Mouse (Mus musculus) MN1 (cell line): ENCODE results near the gene Gm21974.
A peak's percentile ranks its signal among the peaks of the same experiment; 100 is the strongest.
"Not testable (repeated sequence)": the region's sequence is repeated elsewhere in the genome, so short reads cannot be mapped to it uniquely, and the experiment has no call there.

Experiments
- DNase-seq: peaks from one replicate; pipeline ENCODE4 v3.0.0-alpha.2; 2016; ENCODE audit warnings: low spot score

The Gm21974 gene

GRCm38 (mm10) chr7:127915293-127915692, 20.0 kb upstream of the Gm21974 start:
- DNase-seq = peak; percentile 79

DNA sequence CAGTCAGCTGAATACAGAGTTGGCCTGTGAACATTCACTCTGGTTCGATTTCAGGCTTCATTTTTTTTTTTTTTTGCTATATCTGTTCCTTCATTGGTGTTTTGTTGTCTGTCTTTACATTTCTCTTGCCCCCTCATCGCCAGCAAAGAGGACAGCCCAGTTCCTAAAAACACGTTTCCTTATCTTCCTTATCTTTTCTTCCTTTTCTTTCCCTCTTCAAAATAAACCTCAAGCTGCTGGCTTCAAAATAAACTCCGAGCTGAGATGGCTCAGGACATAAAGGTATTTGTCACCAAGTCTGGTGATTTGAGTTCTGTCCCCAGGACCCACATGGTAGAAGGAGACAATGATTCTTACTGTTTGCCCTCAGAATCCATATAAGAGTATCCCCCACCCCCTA, 17.7 kb upstream of the Gm21974 start:
- DNase-seq = no peak

DNA sequence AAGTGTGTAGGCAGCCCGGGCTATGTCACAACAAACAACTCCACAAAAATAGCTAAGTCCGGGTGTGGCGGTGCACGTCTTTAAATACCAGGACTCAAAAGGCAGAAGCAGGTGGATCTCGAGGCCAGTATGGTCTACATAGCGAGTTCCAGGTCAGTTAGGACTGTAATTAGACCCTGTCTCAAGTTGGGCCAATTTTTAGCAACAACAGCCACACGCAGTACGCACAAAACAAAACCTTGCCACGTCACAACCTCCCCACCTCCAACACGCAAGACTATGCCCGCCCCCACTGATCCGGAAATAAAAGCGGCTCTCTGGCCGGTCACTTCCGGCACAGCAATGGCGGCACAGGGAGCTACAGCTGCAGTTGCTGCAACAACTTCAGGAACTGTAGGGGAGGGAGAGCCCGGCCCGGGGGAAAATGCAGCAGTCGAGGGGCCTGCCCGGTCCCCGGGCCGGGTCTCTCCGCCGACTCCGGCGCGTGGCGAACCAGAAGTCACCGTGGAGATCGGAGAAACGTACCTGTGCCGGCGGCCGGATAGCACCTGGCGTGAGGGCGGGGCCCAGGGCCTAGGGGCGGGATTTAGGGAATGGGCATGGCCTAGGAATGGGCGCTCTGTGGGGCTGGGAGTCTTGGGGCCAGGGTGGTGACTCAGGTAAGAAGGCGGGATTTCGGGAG, 17.1 kb upstream of the Gm21974 start, which contains the start of gene Kat8:
Gene Kat8 (plus strand): TSS at position 327 of the 682 bp plus-strand sequence.
- peak; percentile 91 for DNase-seq

DNA sequence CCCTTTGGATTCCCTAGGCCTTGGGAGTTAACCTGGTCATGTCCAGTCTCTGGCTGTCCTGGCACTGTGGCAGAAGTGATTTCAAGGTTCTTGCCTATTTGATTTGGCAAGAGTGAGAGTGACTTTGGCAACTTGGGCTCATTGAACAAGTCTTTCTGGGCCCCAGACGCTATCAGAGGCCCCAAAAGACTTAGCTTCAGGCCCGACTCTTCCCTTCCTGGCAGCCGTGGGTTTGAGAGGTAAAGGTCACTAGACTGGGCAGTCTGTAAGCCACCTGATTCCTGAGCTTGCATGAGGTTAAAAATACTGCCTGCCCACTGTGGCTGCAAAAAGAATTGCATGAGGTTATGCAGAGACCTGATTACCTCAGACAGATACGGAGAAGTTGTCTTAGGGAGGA, 13.4 kb upstream of the Gm21974 start:
- DNase-seq = no peak

GRCm38 (mm10) chr7:127907939-127908338, 12.7 kb upstream of the Gm21974 start:
- DNase-seq = no peak

- peak; percentile 89 for DNase-seq
These were observed 8.9 kb upstream of the Gm21974 start, which contains the start of gene Bckdk for GRCm38 (mm10) chr7:127903971-127904796. Bckdk (plus strand) TSS chr7:127904082.

- no peak for DNase-seq
These were observed 6.5 kb upstream of the Gm21974 start for GRCm38 (mm10) chr7:127901772-127902171.

DNA sequence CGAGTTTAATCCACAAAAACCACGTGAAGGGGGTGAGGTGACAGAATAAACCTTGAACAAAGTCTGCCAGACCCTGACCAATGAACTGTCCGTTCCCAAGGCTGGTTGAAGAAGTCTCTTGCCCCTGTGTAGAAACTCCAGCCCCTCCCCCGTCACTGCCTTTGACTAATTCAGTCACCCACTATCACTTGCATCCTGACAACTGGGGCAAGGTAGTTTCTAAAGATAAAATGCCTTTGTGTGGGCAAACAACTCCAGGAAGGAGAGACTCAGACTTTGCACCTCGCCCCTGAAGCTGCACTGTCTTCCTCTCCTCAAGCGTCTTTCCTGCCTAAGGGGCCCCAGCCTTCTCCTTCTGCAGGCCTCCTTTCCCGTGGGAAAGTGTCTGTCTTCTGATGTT, 4.7 kb upstream of the Gm21974 start:
- no peak for DNase-seq

GRCm38 (mm10) chr7:127898179-127898956, 3.1 kb upstream of the Gm21974 start:
- DNase-seq = no peak

DNA sequence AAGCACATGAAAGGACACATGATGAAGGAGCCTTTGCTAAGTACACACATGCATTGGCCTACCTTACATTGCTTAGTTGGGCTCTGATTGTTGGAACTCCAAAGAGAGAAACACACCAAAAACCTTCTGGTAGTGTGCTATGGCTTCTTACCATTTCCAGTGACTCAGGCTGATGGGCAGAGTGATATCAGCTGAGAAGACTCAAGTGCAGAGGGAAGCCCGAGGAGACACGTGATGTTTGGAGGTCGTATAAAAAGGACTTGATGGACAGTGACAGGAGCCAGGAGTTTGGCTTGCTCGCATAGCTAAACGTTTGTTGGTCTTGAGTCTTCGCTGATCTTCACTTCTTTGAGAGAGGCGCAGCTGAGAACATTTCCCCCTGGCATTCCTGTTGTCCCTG, 2.3 kb upstream of the Gm21974 start:
- DNase-seq = no peak

GRCm38 (mm10) chr7:127896384-127896783, 1.1 kb upstream of the Gm21974 start:
- DNase-seq = no peak

- not testable (repeated sequence) for DNase-seq
These were observed 637 bp upstream of the Gm21974 start for GRCm38 (mm10) chr7:127895891-127896290.

DNA sequence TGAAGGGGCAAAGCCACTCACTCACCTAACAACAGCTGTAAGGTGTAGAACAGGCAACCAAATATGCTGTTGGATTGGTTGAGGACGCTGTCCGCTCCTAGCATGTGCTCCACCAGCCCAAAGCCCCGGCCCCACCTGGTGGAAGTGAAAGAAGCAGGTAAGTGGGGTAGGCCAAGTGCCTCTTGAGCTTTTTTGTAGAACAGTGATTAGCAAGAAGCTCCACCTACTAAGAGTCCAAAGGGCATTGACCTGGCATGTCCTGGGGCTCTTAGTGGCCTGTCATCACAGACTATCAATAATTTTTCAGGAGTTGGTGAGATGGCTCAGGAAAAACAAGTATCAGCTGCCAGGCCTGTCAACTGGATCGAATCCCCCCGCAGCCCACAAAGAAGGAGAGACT, 774 bp downstream of the Gm21974 start:
- no peak for DNase-seq

DNA sequence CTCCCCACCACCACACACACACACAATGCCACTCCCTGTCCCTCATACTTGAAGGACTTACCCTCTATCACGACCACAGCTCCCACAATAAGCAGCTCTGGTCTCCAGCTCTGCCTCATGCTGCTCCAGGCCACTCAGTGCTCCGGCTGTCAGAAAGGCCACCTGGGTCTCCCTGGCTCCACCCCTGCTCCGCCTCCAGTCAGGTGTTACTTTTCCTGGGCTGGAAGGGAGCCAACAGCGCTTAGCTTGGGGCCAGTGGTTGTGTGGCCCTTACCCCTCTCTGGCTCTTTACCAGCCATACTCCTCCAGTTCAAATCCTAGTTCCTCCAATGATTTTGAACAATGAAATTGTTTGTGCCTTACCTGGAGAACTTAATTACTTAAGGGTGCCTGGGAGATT, 4.5 kb downstream of the Gm21974 start, which contains the start of gene Prss53:
Gene Prss53 (minus strand): TSS at position 173 of the 400 bp plus-strand sequence.
- no peak for DNase-seq

GRCm38 (mm10) chr7:127888821-127889220, 6.4 kb downstream of the Gm21974 start:
- no peak for DNase-seq

GRCm38 (mm10) chr7:127887781-127888180, 7.5 kb downstream of the Gm21974 start:
- DNase-seq = no peak

- no peak for DNase-seq
These were observed 8.1 kb downstream of the Gm21974 start for GRCm38 (mm10) chr7:127887191-127887590.

DNA sequence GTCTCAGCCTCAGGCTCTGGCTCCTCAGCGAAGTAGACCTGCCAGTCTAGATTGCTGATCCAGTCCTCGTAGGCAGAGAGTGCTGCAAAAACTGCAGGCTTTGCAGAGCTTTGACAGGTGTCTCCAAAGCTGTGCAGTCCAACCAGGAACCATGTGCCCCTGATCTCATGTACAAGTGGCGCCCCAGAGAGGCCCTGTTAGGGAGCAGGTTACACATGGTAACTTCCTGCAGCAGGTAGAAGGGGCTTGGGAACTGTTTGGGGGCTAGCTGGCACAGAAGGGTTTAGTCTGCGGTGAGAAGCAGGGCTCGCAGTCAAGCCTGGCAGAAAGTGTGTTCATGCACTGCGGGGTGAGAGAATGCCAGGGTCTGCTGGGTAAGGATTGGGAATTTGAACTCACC, 8.7 kb downstream of the Gm21974 start:
- DNase-seq = no peak

GRCm38 (mm10) chr7:127885951-127886350, 9.3 kb downstream of the Gm21974 start:
- DNase-seq = peak; percentile 87

DNA sequence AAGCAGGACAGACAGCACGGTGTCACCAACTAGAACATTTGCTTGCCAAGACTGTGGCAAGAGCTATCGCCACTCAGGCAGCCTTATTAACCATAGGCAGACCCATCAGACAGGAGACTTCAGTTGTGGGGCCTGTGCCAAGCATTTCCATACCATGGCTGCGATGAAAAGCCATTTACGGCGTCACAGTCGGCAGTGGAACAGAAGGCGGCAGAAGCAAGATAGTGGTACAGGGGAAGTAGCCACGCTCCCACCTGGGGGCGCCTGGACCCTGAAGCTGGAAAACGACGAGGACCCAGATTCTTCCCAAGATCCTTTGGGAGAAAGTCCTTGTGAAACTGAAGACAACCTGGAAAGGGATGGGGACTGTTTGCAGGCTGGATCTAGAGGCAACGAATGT, 14.8 kb downstream of the Gm21974 start:
- no peak for DNase-seq

- DNase-seq = no peak
These were observed 16.0 kb downstream of the Gm21974 start for GRCm38 (mm10) chr7:127879301-127879700.
